Mouse (Mus musculus) limb, embryonic 13.5 days (tissue): Measurements from ENCODE around the gene Brms1l. TPM values are rescaled to one million over a fixed set of nuclear protein-coding genes. Genes with fewer than 3 reads are reported as not detected.

Experiments used
- ATAC-seq: fragments of 200-750 bp; cut with Nextera tagmentation; 2 replicates; pipeline ENCODE4 v1.8.0; 2017; ENCODE audit warnings: low read depth, moderate number of reproducible peaks, moderate TSS enrichment; ENCODE audit not compliant: low FRiP score
- H3K27ac ChIP-seq: fragments of 300-500 bp; sonication (generic); 2 replicates; pipeline ENCODE4 v1.5.1; 2015; ENCODE audit warnings: inconsistent platforms, mild to moderate bottlenecking, moderate library complexity
- H3K27me3 ChIP-seq: fragments of 300-500 bp; sonication (generic); 2 replicates; pipeline ENCODE4 v1.6.1; 2015; ENCODE audit warnings: mild to moderate bottlenecking, inconsistent platforms
- H3K36me3 ChIP-seq: fragments of 300-500 bp; sonication (generic); 2 replicates; pipeline ENCODE4 v1.6.1; 2015; ENCODE audit warnings: inconsistent platforms, mild to moderate bottlenecking, moderate library complexity
- H3K4me1 ChIP-seq: fragments of 300-500 bp; sonication (generic); 2 replicates; pipeline ENCODE4 v1.6.1; 2015; ENCODE audit warnings: inconsistent platforms
- H3K4me2 ChIP-seq: fragments of 300-500 bp; sonication (generic); replicated peaks from 2 replicates; pipeline ENCODE4 v1.6.1; 2015; ENCODE audit warnings: inconsistent platforms, mild to moderate bottlenecking, moderate library complexity
- H3K4me3 ChIP-seq: fragments of 300-500 bp; sonication (generic); 2 replicates; pipeline ENCODE4 v1.5.1; 2015; ENCODE audit warnings: moderate library complexity, mild to moderate bottlenecking, inconsistent platforms
- H3K9ac ChIP-seq: fragments of 300-500 bp; sonication (generic); 2 replicates; pipeline ENCODE4 v1.6.1; 2015; ENCODE audit warnings: mild to moderate bottlenecking, inconsistent platforms
- H3K9me3 ChIP-seq: fragments of 300-500 bp; sonication (generic); 2 replicates; pipeline ENCODE4 v1.6.1; 2016; ENCODE audit warnings: inconsistent platforms
- WGBS: fragments of 180-500 bp; shearing (Covaris S2); methylation state at CpG from one replicate; pipeline ENCODE4 v1.1.7; 2015; 5-methylcytosine and 5-hydroxymethylcytosine counted together
- polyA plus RNA-seq: library from polyadenylated mRNA; unstranded; fragments of >200 nt; fragmentation: Nextera tagmentation; extraction: Ambion mirVana; gene quantifications from 2 replicates; pipeline ENCODE4 v1.2.1, GENCODE M21; 2015

The Brms1l gene
- polyA plus RNA-seq, 1 experiment from 2014 or later, result 54.5 TPM

DNA sequence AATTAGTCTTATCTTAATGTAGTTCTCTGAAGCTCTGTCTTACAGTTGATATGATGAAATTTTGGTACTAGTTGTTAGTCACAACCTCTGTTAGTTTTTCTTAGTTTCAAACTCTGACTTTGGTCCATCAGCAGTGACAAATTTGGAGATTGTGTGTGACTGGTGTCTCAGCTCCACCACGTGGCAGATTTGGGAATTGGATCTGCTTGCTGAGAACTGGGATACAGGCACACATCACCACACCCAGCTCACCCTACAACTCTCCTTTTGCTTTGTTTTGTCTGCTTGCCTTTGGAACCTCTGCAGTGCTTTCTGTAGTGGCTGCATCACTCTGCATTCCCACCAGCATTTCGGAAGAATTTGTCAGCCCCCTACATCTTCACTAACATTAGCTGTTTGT is 5.0 kb upstream of the Brms1l start:
- no peak overlapping the region for H3K9ac ChIP-seq
- no peak overlapping the region for H3K4me3 ChIP-seq
- H3K4me1 ChIP-seq, result no peaks in the 10 kb centered on the region
- no peak for ATAC-seq
- 20% methylated on average over 2 of the region's 2 CpGs for WGBS
- no peaks in the 10 kb centered on the region for H3K36me3 ChIP-seq
- no peak overlapping the region for H3K4me2 ChIP-seq
- no peaks in the 10 kb centered on the region for H3K27me3 ChIP-seq
- no peak overlapping the region for H3K27ac ChIP-seq
- H3K9me3 ChIP-seq, result no peaks in the 10 kb centered on the region

DNA sequence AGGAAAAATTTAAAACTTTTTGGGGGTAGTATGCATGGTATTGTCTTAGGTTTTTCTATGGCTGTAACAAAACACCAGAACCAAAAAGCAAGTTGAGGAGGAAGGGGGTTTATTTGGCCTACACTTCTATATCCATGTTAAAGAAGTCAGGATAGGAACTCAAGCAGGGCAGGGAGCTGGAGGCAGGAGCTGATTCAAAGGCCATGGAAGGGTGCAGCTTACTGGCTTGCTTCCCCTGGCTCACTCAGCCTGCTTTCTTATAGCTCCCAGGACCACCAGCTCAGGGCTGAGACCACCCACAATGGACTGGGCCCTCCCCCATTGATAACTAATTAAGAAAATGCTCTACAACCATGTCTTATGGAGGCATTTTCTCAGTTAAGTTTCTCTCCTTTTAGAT is 3.2 kb upstream of the Brms1l start:
- H3K27ac ChIP-seq, result no peak overlapping the region
- H3K36me3 ChIP-seq, result no peaks in the 10 kb centered on the region
- ATAC-seq, result no peak

DNA sequence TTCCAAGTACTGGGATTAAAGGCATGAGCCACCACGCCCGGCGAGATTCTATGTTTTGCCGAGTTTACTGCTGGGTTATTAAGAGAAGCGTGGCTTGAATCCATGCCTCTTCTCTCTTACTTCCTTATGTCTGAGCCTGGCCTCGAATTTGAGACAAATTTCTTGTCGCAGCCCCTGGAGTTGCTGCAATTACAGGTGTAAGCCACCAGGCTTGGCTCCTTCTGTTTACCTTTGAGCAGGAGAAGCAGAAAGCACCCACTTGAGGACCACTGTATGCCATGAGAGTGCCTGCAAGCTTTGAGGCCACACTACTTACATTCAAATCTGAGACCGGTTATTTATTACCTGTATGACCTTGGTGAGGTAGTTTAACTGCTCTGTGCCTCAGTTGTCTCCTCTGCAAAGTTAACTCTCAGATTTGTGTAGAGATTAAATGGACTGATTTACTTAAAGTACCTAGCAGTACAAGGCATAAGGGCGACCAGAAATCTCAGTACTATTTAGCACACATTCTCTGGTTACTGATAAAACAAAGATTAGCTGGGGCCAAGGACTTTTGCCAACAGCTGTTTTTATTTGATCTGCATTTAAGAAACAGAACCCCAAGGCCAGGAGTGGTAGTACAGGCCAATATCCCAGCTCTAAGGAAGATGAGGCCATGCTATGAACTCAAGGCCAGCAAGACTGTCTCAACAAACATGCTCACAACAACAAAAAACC is 2.1 kb upstream of the Brms1l start:
- 66% methylated on average over 9 of the region's 9 CpGs for WGBS
- no peak overlapping the region for H3K4me3 ChIP-seq
- no peak overlapping the region for H3K4me2 ChIP-seq
- no peaks in the 10 kb centered on the region for H3K9me3 ChIP-seq
- H3K4me1 ChIP-seq, result peaks cover 14% of the 10 kb centered on the region
- no peak overlapping the region for H3K27ac ChIP-seq
- no peaks in the 10 kb centered on the region for H3K27me3 ChIP-seq
- no peaks in the 10 kb centered on the region for H3K36me3 ChIP-seq
- no peak for ATAC-seq
- no peak overlapping the region for H3K9ac ChIP-seq

More for the DNA sequence above, 3.2 kb upstream of the Brms1l start:
- Histone ChIP-seq H3K4me1 (peaks cover 11% of the 10 kb centered on the region), H3K27me3 (no peaks in the 10 kb centered on the region), H3K9ac (no peak overlapping the region), H3K4me3 (no peak overlapping the region), H3K4me2 (no peak overlapping the region), H3K9me3 (no peaks in the 10 kb centered on the region)

DNA sequence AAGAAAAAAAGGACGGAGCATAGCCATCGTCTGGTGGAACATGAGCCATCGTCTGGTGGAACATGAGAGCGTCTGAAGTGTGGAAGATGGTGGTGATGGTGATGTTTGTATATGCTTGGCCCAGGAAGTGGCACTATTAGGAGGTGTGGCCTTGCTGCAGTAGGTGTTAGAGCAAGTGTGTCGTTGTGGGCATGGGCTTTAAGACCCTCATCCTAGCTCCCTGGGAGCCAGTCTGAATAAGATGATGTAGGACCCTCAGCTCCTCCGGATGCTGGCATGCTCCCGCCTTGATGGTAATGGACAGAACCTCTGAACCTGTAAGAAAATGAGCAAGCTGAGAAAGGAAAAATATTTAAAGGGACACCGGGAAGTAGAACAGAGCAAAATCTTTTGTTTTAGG is 1.2 kb upstream of the Brms1l start:
- WGBS, result 78% methylated on average over 8 of the region's 8 CpGs
- Histone ChIP-seq H3K27me3 (no peaks in the 10 kb centered on the region), H3K36me3 (peaks cover 3% of the 10 kb centered on the region; the same call in 1 of the 2 replicates), H3K4me1 (peaks cover 14% of the 10 kb centered on the region), H3K4me3 (no peak overlapping the region), H3K27ac (no peak overlapping the region), H3K4me2 (no peak overlapping the region), H3K9me3 (no peaks in the 10 kb centered on the region), H3K9ac (no peak overlapping the region)
- ATAC-seq, result no peak

DNA sequence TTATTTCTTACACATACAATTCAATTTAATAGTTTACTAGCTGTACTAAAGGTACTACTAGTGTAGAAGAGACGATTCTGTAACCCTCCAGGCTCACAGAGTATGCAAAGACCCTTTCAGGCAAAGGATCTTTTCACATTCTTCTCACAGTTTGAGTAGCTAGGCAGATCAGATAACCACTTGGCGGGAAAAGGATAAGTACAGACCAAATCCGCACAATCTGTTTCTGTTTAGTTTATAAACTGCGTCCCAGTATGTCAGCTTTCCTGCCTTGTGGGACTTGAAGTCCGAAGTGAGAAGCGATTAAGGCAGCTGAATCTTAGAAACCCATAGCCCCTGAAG is 296 bp upstream of the Brms1l start:
- Histone ChIP-seq H3K4me2 (peak overlapping the region; percentile 80), H3K27ac (peak overlapping the region; percentile 56; the same call in 1 of the 2 replicates), H3K9ac (peak overlapping the region; percentile 50; the same call in 1 of the 2 replicates), H3K27me3 (no peaks in the 10 kb centered on the region), H3K4me3 (peak overlapping the region; percentile 69), H3K9me3 (no peaks in the 10 kb centered on the region), H3K36me3 (peaks cover 10% of the 10 kb centered on the region), H3K4me1 (peaks cover 14% of the 10 kb centered on the region)
- no peak for ATAC-seq
- under 1% methylated on average over 6 of the region's 6 CpGs for WGBS

DNA sequence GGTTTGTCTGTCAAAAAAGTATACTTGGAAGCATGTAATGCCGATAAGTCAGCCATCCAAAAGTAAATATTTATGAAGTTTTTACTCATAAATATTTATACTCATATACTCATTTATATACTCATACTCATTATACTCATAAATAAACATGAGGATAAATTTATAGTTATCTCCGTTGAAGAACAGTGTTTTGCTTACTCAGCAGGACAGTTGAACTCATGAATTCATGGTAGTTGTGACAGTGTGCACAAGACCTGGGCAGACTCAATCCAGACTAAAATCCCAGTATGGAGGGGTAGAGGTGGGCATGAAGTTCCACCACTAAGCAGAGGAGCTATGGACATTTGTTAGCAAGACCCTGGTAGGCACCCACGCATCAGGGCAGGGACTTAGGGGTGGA is 1.4 kb downstream of the Brms1l start:
- 86% methylated on average over 3 of the region's 3 CpGs for WGBS
- ATAC-seq, result no peak
- peak overlapping the region; percentile 69; the same call in 1 of the 2 replicates for H3K4me3 ChIP-seq

DNA sequence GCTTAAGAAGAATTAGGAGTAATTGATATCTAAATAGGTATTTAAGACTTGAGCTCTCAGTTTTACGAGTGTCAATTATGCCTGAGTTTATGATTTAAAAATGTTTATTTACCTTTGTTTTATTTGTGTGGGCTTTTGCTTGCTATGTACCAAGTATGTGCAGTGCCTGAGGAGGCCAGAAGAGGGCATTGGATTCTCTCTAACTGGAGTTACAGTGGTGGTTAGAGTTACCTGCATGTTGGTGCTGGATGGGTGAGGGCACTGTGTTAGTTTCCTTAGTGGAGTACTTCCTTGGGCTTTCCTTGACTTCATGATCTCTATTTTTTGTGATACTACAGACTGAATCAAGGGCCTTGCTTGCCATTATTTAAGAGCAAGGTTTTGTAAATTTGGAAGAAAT is 10.6 kb downstream of the Brms1l start:
- no peak overlapping the region for H3K4me2 ChIP-seq
- no peak overlapping the region for H3K4me3 ChIP-seq
- H3K9me3 ChIP-seq, result peaks cover 3% of the 10 kb centered on the region; the same call in 1 of the 2 replicates
- ATAC-seq, result no peak
- H3K36me3 ChIP-seq, result peaks cover 52% of the 10 kb centered on the region
- WGBS, result 65% methylated on average over 1 of the region's 1 CpGs
- H3K27me3 ChIP-seq, result no peaks in the 10 kb centered on the region
- H3K9ac ChIP-seq, result no peak overlapping the region
- no peak overlapping the region for H3K27ac ChIP-seq
- no peaks in the 10 kb centered on the region for H3K4me1 ChIP-seq

More for the DNA sequence above, 1.4 kb downstream of the Brms1l start:
- Histone ChIP-seq H3K27ac (no peak overlapping the region), H3K36me3 (peaks cover 21% of the 10 kb centered on the region), H3K9me3 (no peaks in the 10 kb centered on the region), H3K27me3 (no peaks in the 10 kb centered on the region), H3K4me1 (peaks cover 14% of the 10 kb centered on the region), H3K9ac (no peak overlapping the region), H3K4me2 (peak overlapping the region; percentile 80)

DNA sequence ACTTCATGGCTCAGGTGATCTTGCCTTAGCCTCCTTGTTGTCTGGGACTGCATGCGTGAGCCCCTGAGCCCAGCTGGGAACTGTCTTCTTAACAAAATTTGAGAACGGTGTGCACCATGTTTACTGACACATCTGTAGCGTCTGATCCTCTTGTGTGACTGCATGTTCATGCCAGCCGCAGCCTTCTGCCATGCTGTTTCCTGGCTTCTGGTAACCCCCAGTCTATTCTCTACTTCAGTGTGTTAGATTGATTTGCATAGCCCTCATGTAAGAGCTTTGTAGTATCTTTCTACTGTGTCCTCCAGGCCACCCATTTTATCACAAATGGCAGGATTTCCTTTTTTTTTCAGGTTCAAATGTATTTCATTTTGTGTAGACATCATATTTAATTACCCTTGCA is 11.7 kb downstream of the Brms1l start:
- Histone ChIP-seq H3K36me3 (peaks cover 49% of the 10 kb centered on the region), H3K27me3 (no peaks in the 10 kb centered on the region), H3K4me1 (no peaks in the 10 kb centered on the region), H3K9ac (no peak overlapping the region), H3K4me3 (no peak overlapping the region), H3K27ac (no peak overlapping the region), H3K9me3 (peaks cover 3% of the 10 kb centered on the region; the same call in 1 of the 2 replicates), H3K4me2 (no peak overlapping the region)
- ATAC-seq, result no peak
- 96% methylated on average over 4 of the region's 4 CpGs for WGBS

DNA sequence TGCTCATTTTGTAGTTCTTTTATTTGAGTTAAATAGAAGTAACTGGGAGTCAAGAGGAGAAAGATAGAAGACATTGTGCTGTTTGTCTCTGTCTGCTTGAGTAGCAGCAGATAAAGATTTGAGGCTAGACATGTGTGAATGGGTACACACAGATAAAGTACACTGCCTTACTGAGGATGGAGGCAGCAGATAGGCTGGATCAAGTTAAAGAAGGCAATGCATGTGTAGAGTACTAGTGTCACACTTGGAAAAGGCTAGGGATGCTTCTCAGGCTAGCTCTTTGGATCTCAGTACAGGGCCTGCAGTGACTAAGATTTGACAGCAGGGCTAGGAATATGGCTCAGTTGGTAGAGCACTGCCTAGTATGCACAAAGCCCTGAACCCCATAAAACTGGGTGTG is 14.5 kb downstream of the Brms1l start:
- Histone ChIP-seq H3K27me3 (no peaks in the 10 kb centered on the region), H3K36me3 (peaks cover 51% of the 10 kb centered on the region), H3K4me3 (no peak overlapping the region), H3K9me3 (peaks cover 5% of the 10 kb centered on the region), H3K4me2 (no peak overlapping the region), H3K9ac (no peak overlapping the region), H3K4me1 (no peaks in the 10 kb centered on the region), H3K27ac (no peak overlapping the region)
- ATAC-seq, result no peak

DNA sequence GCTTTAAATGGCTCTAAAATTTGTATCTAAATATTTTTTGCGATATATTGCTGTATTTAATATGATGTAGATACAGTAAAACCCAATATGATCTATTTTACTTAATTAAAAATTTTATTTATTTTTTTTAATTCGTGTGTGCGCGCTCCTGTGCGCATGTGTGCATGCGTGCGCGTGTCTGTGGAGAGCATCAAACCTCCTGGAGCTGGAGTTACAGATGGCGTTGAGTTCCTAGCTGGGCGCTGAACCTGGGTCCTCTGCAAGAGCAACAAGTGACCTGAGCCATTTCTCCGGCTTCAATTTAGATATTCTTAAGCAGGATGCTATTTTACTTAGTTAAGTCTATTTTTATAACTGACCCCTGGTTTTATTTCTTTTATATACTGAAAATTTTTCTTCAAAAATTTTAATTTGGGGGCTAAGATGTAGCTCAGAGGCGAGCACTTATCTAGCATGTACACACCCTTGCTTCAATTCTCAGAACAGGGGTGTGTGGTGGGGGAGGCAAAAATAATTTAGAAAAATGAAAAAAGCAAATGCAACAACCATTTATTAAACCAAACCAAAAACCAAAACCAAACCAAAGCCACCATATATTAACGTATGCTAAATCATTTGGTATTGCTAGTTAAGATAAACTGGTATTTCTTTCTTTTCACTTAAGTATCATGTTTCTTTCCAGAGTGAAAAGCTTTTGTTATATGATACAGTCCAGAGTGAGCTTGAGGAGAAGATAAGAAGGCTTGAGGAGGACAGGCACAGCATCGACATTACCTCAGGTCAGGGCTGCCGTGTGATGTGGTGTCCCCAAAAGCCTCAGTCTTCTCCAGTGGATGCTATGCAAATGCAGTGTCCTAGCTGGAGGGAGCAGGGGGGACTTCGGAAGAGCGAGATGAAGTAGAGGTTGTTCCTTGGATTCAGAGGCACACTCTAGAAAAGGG is 23.6 kb downstream of the Brms1l start:
- no peak overlapping the region for H3K27ac ChIP-seq
- no peaks in the 10 kb centered on the region for H3K27me3 ChIP-seq
- ATAC-seq, result no peak
- 94% methylated on average over 17 of the region's 17 CpGs for WGBS
- H3K36me3 ChIP-seq, result peaks cover 70% of the 10 kb centered on the region
- no peak overlapping the region for H3K4me2 ChIP-seq
- no peaks in the 10 kb centered on the region for H3K4me1 ChIP-seq
- no peak overlapping the region for H3K9ac ChIP-seq
- no peak overlapping the region for H3K4me3 ChIP-seq
- H3K9me3 ChIP-seq, result peaks cover 14% of the 10 kb centered on the region

DNA sequence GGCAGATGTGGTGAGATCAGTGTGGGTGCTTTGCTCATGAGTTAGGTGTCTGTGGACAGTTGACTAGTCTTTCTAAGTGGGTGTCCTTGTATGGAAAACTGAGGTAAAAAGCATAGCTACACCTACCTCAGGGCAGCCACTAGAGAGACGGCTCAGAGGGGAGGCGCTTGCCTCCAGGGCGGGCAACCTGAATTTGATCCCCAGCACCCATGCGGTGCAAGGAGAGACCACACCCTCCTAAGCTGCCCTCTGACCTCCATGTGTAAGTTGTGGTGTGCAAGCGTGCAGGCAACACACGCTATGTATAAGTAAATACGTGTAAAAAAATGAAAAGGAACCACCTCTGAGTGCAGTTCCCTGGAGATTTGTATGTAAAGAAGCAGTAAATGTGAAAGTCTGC is 24.5 kb downstream of the Brms1l start:
- WGBS, result 91% methylated on average over 7 of the region's 7 CpGs
- H3K4me1 ChIP-seq, result no peaks in the 10 kb centered on the region
- ATAC-seq, result no peak
- no peak overlapping the region for H3K27ac ChIP-seq
- H3K4me3 ChIP-seq, result no peak overlapping the region
- H3K4me2 ChIP-seq, result no peak overlapping the region
- no peak overlapping the region for H3K9ac ChIP-seq
- H3K36me3 ChIP-seq, result peaks cover 70% of the 10 kb centered on the region
- peaks cover 13% of the 10 kb centered on the region for H3K9me3 ChIP-seq
- no peaks in the 10 kb centered on the region for H3K27me3 ChIP-seq

DNA sequence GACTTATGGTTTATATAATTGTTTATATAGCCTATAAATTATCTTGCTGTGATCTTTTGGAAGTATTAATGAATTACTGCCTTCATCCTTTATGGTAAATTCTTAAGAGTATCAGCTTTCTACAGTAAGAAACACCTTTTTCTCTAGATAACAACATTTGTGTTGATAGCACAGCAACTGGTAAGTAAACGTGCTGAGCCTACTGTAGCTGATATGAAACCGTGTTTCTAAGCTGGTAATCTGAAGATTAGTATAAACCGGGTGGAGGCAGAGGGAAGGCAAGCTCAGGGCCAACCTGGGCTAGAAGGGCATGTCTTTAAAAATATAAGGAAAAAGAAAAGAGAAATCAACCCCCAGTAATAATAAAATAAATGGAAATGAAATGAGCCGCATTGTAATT is 31.6 kb downstream of the Brms1l start:
- Histone ChIP-seq H3K9ac (no peak overlapping the region), H3K27me3 (no peaks in the 10 kb centered on the region), H3K9me3 (peaks cover 15% of the 10 kb centered on the region), H3K4me2 (no peak overlapping the region), H3K4me1 (no peaks in the 10 kb centered on the region), H3K27ac (no peak overlapping the region), H3K36me3 (peaks cover 79% of the 10 kb centered on the region), H3K4me3 (no peak overlapping the region)
- no peak for ATAC-seq
- WGBS, result 96% methylated on average over 4 of the region's 4 CpGs
